Mouse (Mus musculus) spleen, adult 2 months (tissue): ENCODE data around the gene Ctse.

Experiments used
- CTCF ChIP-seq: fragments of 200-500 bp; IDR thresholded peaks from 2 replicates; pipeline ENCODE4 v1.5.1; 2011; ENCODE audit warnings: mild to moderate bottlenecking, inconsistent platforms; ENCODE audit not compliant: insufficient read depth, insufficient read length, insufficient replicate concordance; ENCODE audit errors: extremely low read depth
- POLR2A ChIP-seq: fragments of 200-500 bp; IDR thresholded peaks from 2 replicates; pipeline ENCODE4 v1.6.1; 2011; ENCODE audit warnings: low read depth, low read length, inconsistent platforms

DNA sequence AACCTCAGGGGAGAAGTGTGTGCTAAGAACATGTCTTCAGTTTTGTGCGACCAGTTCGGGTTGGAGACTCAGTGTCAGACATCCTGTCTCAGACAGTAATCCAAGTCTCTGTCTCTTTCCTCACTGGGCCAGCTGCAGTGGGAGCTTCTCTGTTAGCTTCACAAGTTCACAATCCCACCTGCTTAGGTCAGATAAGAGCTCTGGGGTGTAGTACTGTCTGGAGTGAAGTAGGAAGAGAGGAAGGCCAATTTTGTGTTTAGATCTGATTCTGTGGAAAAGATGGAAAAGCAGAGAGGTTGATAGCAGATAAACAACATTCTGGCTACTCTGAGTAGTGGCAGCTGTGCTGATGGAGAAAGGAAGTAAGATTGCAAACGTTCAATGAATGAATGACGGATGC, 61.5 kb downstream of the Ctse start:
- no peak for TF ChIP-seq POLR2A
- TF ChIP-seq CTCF = no peak
